Mouse (Mus musculus) hindbrain, embryonic 15.5 days (tissue): ENCODE data around the gene Lrrc38. TPM values are rescaled to one million over a fixed set of nuclear protein-coding genes. Genes with fewer than 3 reads are reported as not detected.
"Not testable (repeated sequence)": the region's sequence is repeated elsewhere in the genome, so short reads cannot be mapped to it uniquely, and the experiment has no call there.

ENCODE experiments used
- ATAC-seq: fragments of 200-750 bp; cut with Nextera tagmentation; 2 replicates; pipeline ENCODE4 v1.8.0; 2017; ENCODE audit warnings: low read depth, moderate number of reproducible peaks, moderate TSS enrichment; ENCODE audit not compliant: low FRiP score
- H3K27ac ChIP-seq: fragments of 300-500 bp; sonication (generic); replicated peaks from 2 replicates; pipeline ENCODE4 v1.5.1; 2015; ENCODE audit warnings: mild to moderate bottlenecking, inconsistent platforms
- H3K27me3 ChIP-seq: fragments of 300-500 bp; sonication (generic); 2 replicates; pipeline ENCODE4 v1.6.1; 2015; ENCODE audit warnings: control low read depth, inconsistent platforms
- H3K36me3 ChIP-seq: fragments of 300-500 bp; sonication (generic); 2 replicates; pipeline ENCODE4 v1.6.1; 2015; ENCODE audit warnings: control low read depth, inconsistent platforms
- H3K4me1 ChIP-seq: fragments of 300-500 bp; sonication (generic); replicated peaks from 2 replicates; pipeline ENCODE4 v1.6.1; 2015; ENCODE audit warnings: control low read depth, inconsistent platforms
- H3K4me2 ChIP-seq: fragments of 300-500 bp; sonication (generic); 2 replicates; pipeline ENCODE4 v1.6.1; 2015; ENCODE audit warnings: moderate library complexity, mild to moderate bottlenecking, inconsistent platforms
- H3K4me3 ChIP-seq: fragments of 300-500 bp; sonication (generic); 2 replicates; pipeline ENCODE4 v1.5.1; 2015; ENCODE audit warnings: mild to moderate bottlenecking, inconsistent platforms
- H3K9ac ChIP-seq: fragments of 300-500 bp; sonication (generic); 2 replicates; pipeline ENCODE4 v1.6.1; 2015; ENCODE audit warnings: inconsistent platforms
- H3K9me3 ChIP-seq: fragments of 300-500 bp; sonication (generic); 2 replicates; pipeline ENCODE4 v1.6.1; 2016; ENCODE audit warnings: control low read depth, inconsistent platforms
- WGBS: fragments of 180-500 bp; shearing (Covaris S2); methylation state at CpG from one replicate; pipeline ENCODE4 v1.1.7; 2015; 5-methylcytosine and 5-hydroxymethylcytosine counted together
- polyA plus RNA-seq: library from polyadenylated mRNA; unstranded; fragments of >200 nt; fragmentation: Nextera tagmentation; extraction: Ambion mirVana; gene quantifications from 2 replicates; pipeline ENCODE4 v1.2.1, GENCODE M21; 2015

The Lrrc38 gene
- polyA plus RNA-seq, 1 experiment from 2014 or later = 0.43 TPM

- Histone ChIP-seq H3K27ac (0 out of 2 replicates have a peak overlapping the region, but pooled peaks have one; percentile 14), H3K36me3 (no peaks in the 10 kb centered on the region)
Measured at GRCm38 (mm10) chr4:143325625-143325941, 24.0 kb upstream of the Lrrc38 start.

GRCm38 (mm10) chr4:143330566-143330965 is 19.0 kb upstream of the Lrrc38 start:
- WGBS = 41% methylated on average over 9 of the region's 9 CpGs
- no peak overlapping the region for H3K4me3 ChIP-seq
- H3K27ac ChIP-seq = no peak overlapping the region
- H3K4me2 ChIP-seq = no peak overlapping the region
- no peaks in the 10 kb centered on the region for H3K27me3 ChIP-seq
- no peak overlapping the region for H3K9ac ChIP-seq
- peaks cover 4% of the 10 kb centered on the region; the same call in 1 of the 2 replicates for H3K4me1 ChIP-seq
- no peaks in the 10 kb centered on the region for H3K9me3 ChIP-seq
- no peaks in the 10 kb centered on the region for H3K36me3 ChIP-seq
- ATAC-seq = no peak

More at GRCm38 (mm10) chr4:143325625-143325941, 24.0 kb upstream of the Lrrc38 start:
- H3K4me3 ChIP-seq = peak overlapping the region; percentile 22
- H3K4me2 ChIP-seq = peak overlapping the region; percentile 54
- no peaks in the 10 kb centered on the region for H3K9me3 ChIP-seq
- H3K27me3 ChIP-seq = no peaks in the 10 kb centered on the region
- ATAC-seq = peak; percentile 43; the same call in 1 of the 2 replicates
- H3K4me1 ChIP-seq = peaks cover 13% of the 10 kb centered on the region
- WGBS = 1% methylated on average over 10 of the region's 10 CpGs
- H3K9ac ChIP-seq = no peak overlapping the region

- Histone ChIP-seq H3K9ac (no peak overlapping the region), H3K36me3 (no peaks in the 10 kb centered on the region), H3K4me2 (no peak overlapping the region), H3K27ac (no peak overlapping the region), H3K27me3 (no peaks in the 10 kb centered on the region), H3K4me3 (no peak overlapping the region), H3K4me1 (0 out of 2 replicates have a peak, but pooled peaks cover 2% of the 10 kb centered on the region), H3K9me3 (no peaks in the 10 kb centered on the region)
- WGBS = 91% methylated on average over 1 of the region's 1 CpGs
- ATAC-seq = no peak
Measured at GRCm38 (mm10) chr4:143331787-143332186, 17.8 kb upstream of the Lrrc38 start.

GRCm38 (mm10) chr4:143334145-143334544 is 15.4 kb upstream of the Lrrc38 start:
- WGBS = 59% methylated on average over 5 of the region's 5 CpGs
- no peak for ATAC-seq

GRCm38 (mm10) chr4:143334995-143335394 is 14.6 kb upstream of the Lrrc38 start:
- no peak overlapping the region for H3K4me2 ChIP-seq
- no peak overlapping the region for H3K4me3 ChIP-seq
- no peaks in the 10 kb centered on the region for H3K36me3 ChIP-seq
- no peak for ATAC-seq
- no peak overlapping the region for H3K9ac ChIP-seq
- 0 out of 2 replicates have a peak, but pooled peaks cover 2% of the 10 kb centered on the region for H3K4me1 ChIP-seq
- H3K27me3 ChIP-seq = no peaks in the 10 kb centered on the region
- H3K9me3 ChIP-seq = no peaks in the 10 kb centered on the region
- H3K27ac ChIP-seq = no peak overlapping the region
- WGBS = 90% methylated on average over 17 of the region's 17 CpGs

More at GRCm38 (mm10) chr4:143334145-143334544, 15.4 kb upstream of the Lrrc38 start:
- 0 out of 2 replicates have a peak, but pooled peaks cover 2% of the 10 kb centered on the region for H3K4me1 ChIP-seq
- no peaks in the 10 kb centered on the region for H3K9me3 ChIP-seq
- no peak overlapping the region for H3K27ac ChIP-seq
- no peak overlapping the region for H3K4me3 ChIP-seq
- H3K9ac ChIP-seq = no peak overlapping the region
- no peaks in the 10 kb centered on the region for H3K27me3 ChIP-seq
- H3K36me3 ChIP-seq = no peaks in the 10 kb centered on the region
- no peak overlapping the region for H3K4me2 ChIP-seq

GRCm38 (mm10) chr4:143336096-143336495 is 13.5 kb upstream of the Lrrc38 start:
- H3K9me3 ChIP-seq = no peaks in the 10 kb centered on the region
- H3K4me1 ChIP-seq = no peaks in the 10 kb centered on the region
- WGBS = 45% methylated on average over 2 of the region's 2 CpGs
- H3K9ac ChIP-seq = no peak overlapping the region
- no peak overlapping the region for H3K4me3 ChIP-seq
- H3K27ac ChIP-seq = no peak overlapping the region
- H3K36me3 ChIP-seq = no peaks in the 10 kb centered on the region
- H3K27me3 ChIP-seq = no peaks in the 10 kb centered on the region
- H3K4me2 ChIP-seq = no peak overlapping the region
- no peak for ATAC-seq

GRCm38 (mm10) chr4:143339808-143340207 is 9.7 kb upstream of the Lrrc38 start:
- Histone ChIP-seq H3K4me2 (no peak overlapping the region), H3K4me3 (no peak overlapping the region), H3K9me3 (no peaks in the 10 kb centered on the region), H3K9ac (no peak overlapping the region), H3K27ac (no peak overlapping the region), H3K27me3 (no peaks in the 10 kb centered on the region), H3K36me3 (no peaks in the 10 kb centered on the region), H3K4me1 (no peaks in the 10 kb centered on the region)
- ATAC-seq = no peak
- 71% methylated on average over 13 of the region's 13 CpGs for WGBS

- no peak overlapping the region for H3K9ac ChIP-seq
- H3K27me3 ChIP-seq = no peaks in the 10 kb centered on the region
- no peaks in the 10 kb centered on the region for H3K9me3 ChIP-seq
- H3K4me1 ChIP-seq = no peaks in the 10 kb centered on the region
- WGBS = 76% methylated on average over 7 of the region's 7 CpGs
- no peak overlapping the region for H3K27ac ChIP-seq
- H3K36me3 ChIP-seq = no peaks in the 10 kb centered on the region
- H3K4me2 ChIP-seq = no peak overlapping the region
- H3K4me3 ChIP-seq = no peak overlapping the region
- ATAC-seq = no peak
Measured at GRCm38 (mm10) chr4:143341470-143341869, 8.1 kb upstream of the Lrrc38 start.

- not testable (repeated sequence) for H3K9ac ChIP-seq, H3K4me3 ChIP-seq, H3K9me3 ChIP-seq, H3K36me3 ChIP-seq, ATAC-seq, H3K4me2 ChIP-seq, H3K27ac ChIP-seq
- Histone ChIP-seq H3K27me3 (peaks cover 25% of the 10 kb centered on the region), H3K4me1 (peaks cover 16% of the 10 kb centered on the region)
- 93% methylated on average over 5 of the region's 5 CpGs for WGBS
Measured at GRCm38 (mm10) chr4:143345491-143345890, 4.1 kb upstream of the Lrrc38 start.

GRCm38 (mm10) chr4:143348678-143349077 is 879 bp upstream of the Lrrc38 start:
- 25% methylated on average over 5 of the region's 5 CpGs for WGBS

GRCm38 (mm10) chr4:143350047-143351015 is 774 bp downstream of the Lrrc38 start:
- H3K4me1 ChIP-seq = peaks cover 18% of the 10 kb centered on the region
- WGBS = 3% methylated on average over 71 of the region's 72 CpGs

More at GRCm38 (mm10) chr4:143348678-143349077, 879 bp upstream of the Lrrc38 start:
- no peak overlapping the region for H3K27ac ChIP-seq
- peak overlapping the region; percentile 99; the same call in 1 of the 2 replicates for H3K4me2 ChIP-seq
- H3K4me3 ChIP-seq = no peak overlapping the region
- H3K9me3 ChIP-seq = no peaks in the 10 kb centered on the region
- no peaks in the 10 kb centered on the region for H3K36me3 ChIP-seq
- no peak for ATAC-seq
- H3K27me3 ChIP-seq = peaks cover 40% of the 10 kb centered on the region
- peaks cover 18% of the 10 kb centered on the region for H3K4me1 ChIP-seq
- H3K9ac ChIP-seq = no peak overlapping the region

GRCm38 (mm10) chr4:143352301-143352700 is 2.7 kb downstream of the Lrrc38 start:
- no peak for ATAC-seq
- Histone ChIP-seq H3K9me3 (no peaks in the 10 kb centered on the region), H3K27me3 (peaks cover 40% of the 10 kb centered on the region), H3K4me1 (peaks cover 18% of the 10 kb centered on the region), H3K4me2 (no peak overlapping the region), H3K27ac (no peak overlapping the region), H3K36me3 (no peaks in the 10 kb centered on the region), H3K9ac (no peak overlapping the region), H3K4me3 (no peak overlapping the region)
- WGBS = 86% methylated on average over 4 of the region's 4 CpGs

More at GRCm38 (mm10) chr4:143350047-143351015, 774 bp downstream of the Lrrc38 start:
- Histone ChIP-seq H3K4me3 (peak overlapping the region; percentile 52), H3K9me3 (no peaks in the 10 kb centered on the region), H3K4me2 (peak overlapping the region; percentile 99), H3K9ac (peak overlapping the region; percentile 48), H3K36me3 (no peaks in the 10 kb centered on the region), H3K27me3 (peaks cover 40% of the 10 kb centered on the region), H3K27ac (no peak overlapping the region)
- ATAC-seq = peak; percentile 50; the same call in 1 of the 2 replicates
